In genomic region chr16:93515456-93515941, GRCm38 (mm10) we compare ENCODE assay signal across 23 mouse cellular contexts.
DNase-seq lines count a peak whose midpoint lies in the region; ATAC-seq lines count a peak whose summit lies in the region.
"Had no signal": no experiment of that assay in that cellular context is flagged by ENCODE, and none has a peak within 500 bp of the region (broad histone marks: within the 10 kb centered on the region; RNA-seq: fewer than 3 reads in every experiment).

No protein-coding gene starts in this region.

- no peaks in the 10 kb centered on the region for H3K36me3 ChIP-seq in midbrain, embryonic 14.5 days (ENCODE audit: control insufficient read depth, insufficient read depth, low read length)
- no peaks in the 10 kb centered on the region for H3K36me3 ChIP-seq in midbrain, embryonic 13.5 days
- H3K36me3 ChIP-seq: heart, embryonic 15.5 days; kidney, embryonic 15.5 days; limb, embryonic 12.5 days; liver, embryonic 15.5 days; midbrain, embryonic 15.5 days; neural tube, embryonic 12.5 days had no signal

- WGBS in midbrain, embryonic 14.5 days = 63% methylated on average over 5 of the region's 5 CpGs
- 71% methylated on average over 5 of the region's 5 CpGs for WGBS in midbrain, embryonic 13.5 days

- H3K4me2 ChIP-seq in midbrain, embryonic 14.5 days (ENCODE audit: low read length) = no peak overlapping the region
- no peak overlapping the region for H3K4me2 ChIP-seq in midbrain, embryonic 13.5 days (replicated peaks)
- H3K4me2 ChIP-seq: heart, embryonic 15.5 days; kidney, embryonic 15.5 days; limb, embryonic 12.5 days; liver, embryonic 15.5 days; midbrain, embryonic 15.5 days; neural tube, embryonic 12.5 days had no signal

- H3K4me1 ChIP-seq in midbrain, embryonic 14.5 days (ENCODE audit: control insufficient read depth, insufficient read depth, low read length) = no peaks in the 10 kb centered on the region
- 0 out of 2 replicates have a peak, but pooled peaks cover 3% of the 10 kb centered on the region for H3K4me1 ChIP-seq in midbrain, embryonic 13.5 days (replicated peaks)
- H3K4me1 ChIP-seq: heart, embryonic 15.5 days; limb, embryonic 12.5 days; liver, embryonic 15.5 days; midbrain, embryonic 15.5 days had no signal

- ATAC-seq in midbrain, embryonic 14.5 days (ENCODE audit: low FRiP score, low TSS enrichment) = no peak
- ATAC-seq in midbrain, embryonic 13.5 days = no peak
- ATAC-seq in erythroid progenitor cell, adult 5-6 weeks (replicated peaks; ENCODE audit: low FRiP score, poor library complexity, severe bottlenecking) = no peak
- ATAC-seq: inflammation-experienced regulatory T-cells, adult 6 months; midbrain, embryonic 15.5 days; Patski had no signal

- DNase-seq in midbrain, embryonic 14.5 days = peak; percentile 17
- DNase-seq in cerebellum, adult 18-20 months = peak; percentile 6 to 13
- DNase-seq in cerebellum, postnatal 36 days = peak; percentile 10 to 15
- DNase-seq in layer of hippocampus, adult 9-11 months = peak; percentile 31
- no peak for DNase-seq in kidney, adult 9 months
- no peak for DNase-seq in frontal cortex, postnatal 10 days (ENCODE audit: low spot score in 2 of 2)
- DNase-seq: adrenal gland, adult 2 months; gastrocnemius, postnatal 10 days; lung, postnatal 36 days; right cerebral cortex, adult 18-20 months; spleen, adult 18-20 months; thymus, postnatal 36 days had no signal

- no peaks in the 10 kb centered on the region for H3K27me3 ChIP-seq in midbrain, embryonic 14.5 days (ENCODE audit: control insufficient read depth, insufficient read depth, low read length)
- no peaks in the 10 kb centered on the region for H3K27me3 ChIP-seq in midbrain, embryonic 13.5 days
- H3K27me3 ChIP-seq: CH12.LX; kidney, embryonic 15.5 days; liver, embryonic 15.5 days; midbrain, embryonic 15.5 days; neural tube, embryonic 12.5 days; Patski had no signal

- H3K9me3 ChIP-seq in midbrain, embryonic 14.5 days (ENCODE audit: control insufficient read depth, low read length) = no peaks in the 10 kb centered on the region
- H3K9me3 ChIP-seq in midbrain, embryonic 13.5 days = no peaks in the 10 kb centered on the region
- H3K9me3 ChIP-seq: heart, embryonic 15.5 days; kidney, embryonic 15.5 days; limb, embryonic 12.5 days; liver, embryonic 15.5 days; midbrain, embryonic 15.5 days; neural tube, embryonic 12.5 days had no signal

- no peak overlapping the region for H3K4me3 ChIP-seq in midbrain, embryonic 14.5 days (replicated peaks; ENCODE audit: low read depth, low read length)
- no peak overlapping the region for H3K4me3 ChIP-seq in midbrain, embryonic 13.5 days (replicated peaks)
- H3K4me3 ChIP-seq: heart, embryonic 15.5 days; kidney, embryonic 15.5 days; limb, embryonic 12.5 days; liver, embryonic 15.5 days; midbrain, embryonic 15.5 days; neural tube, embryonic 12.5 days had no signal

- H3K27ac ChIP-seq in midbrain, embryonic 14.5 days (replicated peaks; ENCODE audit: low read depth, low read length) = no peak overlapping the region
- no peak overlapping the region for H3K27ac ChIP-seq in midbrain, embryonic 13.5 days
- H3K27ac ChIP-seq: heart, embryonic 15.5 days; kidney, embryonic 15.5 days; limb, embryonic 12.5 days; liver, embryonic 15.5 days; midbrain, embryonic 15.5 days; neural tube, embryonic 12.5 days had no signal

- H3K9ac ChIP-seq in midbrain, embryonic 14.5 days (replicated peaks; ENCODE audit: low read length) = no peak overlapping the region
- no peak overlapping the region for H3K9ac ChIP-seq in midbrain, embryonic 13.5 days (replicated peaks)
- H3K9ac ChIP-seq: heart, embryonic 15.5 days; kidney, embryonic 15.5 days; limb, embryonic 12.5 days; liver, embryonic 15.5 days; midbrain, embryonic 15.5 days; neural tube, embryonic 12.5 days had no signal

Comparison
In these comparisons a context has a peak if more than half of its experiments do, and no peak if none do; other contexts are left out.
1. DNase-seq: peak in midbrain, embryonic 14.5 days (single experiment), cerebellum, adult 18-20 months (2 of 2), cerebellum, postnatal 36 days (2 of 2) and layer of hippocampus, adult 9-11 months (single experiment); none in kidney, adult 9 months (single experiment) and frontal cortex, postnatal 10 days (0 of 2).